Mouse (Mus musculus) stomach, postnatal 0 days (tissue): ENCODE measurements around the gene Mettl23.

Experiments used
- CTCF ChIP-seq: IDR thresholded peaks from 2 replicates; pipeline ENCODE4 v1.5.1; 2016; ENCODE audit warnings: antibody characterized with exemption, low read depth, mild to moderate bottlenecking, moderate library complexity
- EP300 ChIP-seq: optimal IDR thresholded peaks from 2 replicates; pipeline ENCODE3; 2016; ENCODE audit warnings: antibody characterized with exemption

- TF ChIP-seq CTCF (no peak), EP300 (no peak)
Measured at GRCm38 (mm10) chr11:116810528-116810927, 32.5 kb upstream of the Mettl23 start.
